Mouse (Mus musculus) midbrain, embryonic 14.5 days (tissue): ENCODE measurements around the gene Gpatch1. TPM values are rescaled to one million over a fixed set of nuclear protein-coding genes. Genes with fewer than 3 reads are reported as not detected.

Experiments used
- ATAC-seq: fragments of 200-750 bp; cut with Nextera tagmentation; 2 replicates; pipeline ENCODE4 v1.8.0; 2017; ENCODE audit warnings: moderate number of reproducible peaks, moderate library complexity; ENCODE audit not compliant: low FRiP score, low TSS enrichment
- DNase-seq: peaks from one replicate; pipeline ENCODE4 v3.0.0-alpha.2; 2015
- H3K27ac ChIP-seq: fragments of 300-500 bp; sonication (generic); replicated peaks from 2 replicates; pipeline ENCODE4 v1.5.1; 2014; ENCODE audit warnings: mild to moderate bottlenecking, low read depth, low read length, moderate library complexity
- H3K27me3 ChIP-seq: fragments of 300-500 bp; sonication (generic); 2 replicates; pipeline ENCODE4 v1.6.1; 2014; ENCODE audit warnings: low read length, control low read depth, mixed read lengths; ENCODE audit not compliant: control insufficient read depth, insufficient read depth
- H3K36me3 ChIP-seq: fragments of 300-500 bp; sonication (generic); 2 replicates; pipeline ENCODE4 v1.6.1; 2014; ENCODE audit warnings: low read length, control low read depth; ENCODE audit not compliant: control insufficient read depth, insufficient read depth
- H3K4me1 ChIP-seq: fragments of 300-500 bp; sonication (generic); 2 replicates; pipeline ENCODE4 v1.6.1; 2014; ENCODE audit warnings: mild to moderate bottlenecking, antibody characterized with exemption, low read length, control low read depth; ENCODE audit not compliant: control insufficient read depth, insufficient read depth
- H3K4me2 ChIP-seq: fragments of 300-500 bp; sonication (generic); 2 replicates; pipeline ENCODE4 v1.6.1; 2014; ENCODE audit warnings: mild to moderate bottlenecking, low read length, moderate library complexity
- H3K4me3 ChIP-seq: fragments of 300-500 bp; sonication (generic); replicated peaks from 2 replicates; pipeline ENCODE4 v1.5.1; 2014; ENCODE audit warnings: low read depth, low read length
- H3K9ac ChIP-seq: fragments of 300-500 bp; sonication (generic); replicated peaks from 2 replicates; pipeline ENCODE4 v1.6.1; 2014; ENCODE audit warnings: mild to moderate bottlenecking, low read length, moderate library complexity
- H3K9me3 ChIP-seq: fragments of 300-500 bp; sonication (generic); 2 replicates; pipeline ENCODE4 v1.6.1; 2016; ENCODE audit warnings: low read length, control low read depth, mixed read lengths; ENCODE audit not compliant: control insufficient read depth
- WGBS: fragments of 180-500 bp; shearing (Covaris S2); extraction: QIAGEN DNeasy Blood & Tissue Kit; methylation state at CpG from one replicate; pipeline ENCODE4 v1.1.7; 2014; 5-methylcytosine and 5-hydroxymethylcytosine counted together
- polyA plus RNA-seq: library from polyadenylated mRNA; unstranded; fragments of >200 nt; fragmentation: Nextera tagmentation; extraction: Ambion mirVana; gene quantifications from 2 replicates; pipeline ENCODE4 v1.2.1, GENCODE M21; 2014

Gene Gpatch1
- polyA plus RNA-seq, 1 experiment from 2014 or later, result 22.8 TPM

DNA sequence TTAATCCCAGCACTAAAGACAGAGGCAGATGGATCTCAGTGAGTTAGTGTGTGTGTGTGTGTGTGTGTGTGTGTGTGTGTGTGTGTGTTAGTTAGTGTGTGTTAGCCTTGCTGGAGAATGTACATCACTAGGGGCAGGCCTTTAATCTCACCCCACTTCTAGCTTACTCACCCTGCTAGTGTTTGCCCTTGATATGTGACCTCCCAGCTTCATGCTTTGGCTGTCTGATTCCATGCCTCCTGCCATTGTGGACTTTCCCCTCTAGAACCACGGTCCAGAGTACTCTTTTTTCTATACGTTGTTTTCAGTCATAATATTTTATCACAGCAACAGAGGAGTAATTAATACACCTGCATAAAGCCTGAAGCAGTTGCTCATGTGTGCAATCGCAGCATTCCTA lies 7.0 kb downstream of the Gpatch1 start:
- H3K27ac ChIP-seq, result no peak overlapping the region
- H3K4me1 ChIP-seq, result no peaks in the 10 kb centered on the region
- H3K9me3 ChIP-seq, result no peaks in the 10 kb centered on the region
- no peak overlapping the region for H3K9ac ChIP-seq
- ATAC-seq (no peak), DNase-seq (no peak)
- no peak overlapping the region for H3K4me2 ChIP-seq
- WGBS, result 96% methylated on average over 3 of the region's 3 CpGs
- H3K36me3 ChIP-seq, result peaks cover 42% of the 10 kb centered on the region
- H3K27me3 ChIP-seq, result no peaks in the 10 kb centered on the region
- no peak overlapping the region for H3K4me3 ChIP-seq

DNA sequence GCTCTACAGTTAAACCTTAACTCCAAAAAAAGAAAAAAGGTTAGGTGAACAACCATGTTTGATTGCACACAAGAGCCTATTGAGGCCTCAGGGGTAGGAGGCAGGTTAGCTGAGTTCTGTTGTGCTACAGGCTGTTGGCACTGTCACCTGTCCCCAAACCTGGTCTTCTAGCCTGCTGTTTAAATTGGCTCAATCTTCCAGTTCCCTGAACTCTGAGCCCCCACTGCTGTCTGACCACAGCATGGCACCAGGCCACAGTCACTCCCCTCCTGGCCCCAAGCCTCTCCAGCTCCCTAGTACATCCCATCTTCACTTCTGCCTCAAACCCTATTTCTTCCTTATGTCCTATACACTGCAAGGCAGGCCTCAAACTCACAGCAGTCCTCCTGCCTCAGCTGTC lies 17.4 kb downstream of the Gpatch1 start:
- Histone ChIP-seq H3K9ac (no peak overlapping the region), H3K9me3 (no peaks in the 10 kb centered on the region), H3K4me1 (no peaks in the 10 kb centered on the region), H3K36me3 (peaks cover 75% of the 10 kb centered on the region), H3K4me3 (no peak overlapping the region), H3K27ac (no peak overlapping the region), H3K4me2 (no peak overlapping the region), H3K27me3 (no peaks in the 10 kb centered on the region)
- DNase-seq (no peak), ATAC-seq (no peak)

DNA sequence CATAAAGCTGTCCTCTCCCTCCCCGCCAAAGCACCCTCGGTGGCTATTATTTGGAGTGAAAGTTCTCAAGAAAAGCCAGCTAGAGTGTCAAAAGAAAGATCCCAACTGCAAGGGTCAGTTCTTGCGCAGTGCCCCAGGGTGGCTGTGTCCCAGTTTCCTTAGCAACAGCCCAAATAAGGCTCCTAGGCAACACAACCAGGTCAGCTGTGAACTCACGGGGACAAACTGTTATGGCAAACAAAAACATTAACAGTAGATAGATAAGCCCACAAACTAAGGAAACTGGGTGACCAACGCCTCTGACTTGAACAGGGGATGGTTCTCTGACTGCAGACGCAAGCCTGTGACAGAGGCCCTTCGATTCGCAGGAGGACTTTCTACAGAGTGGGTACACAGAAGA lies 18.6 kb downstream of the Gpatch1 start:
- WGBS, result 71% methylated on average over 8 of the region's 8 CpGs
- ATAC-seq (no peak), DNase-seq (no peak)
- no peaks in the 10 kb centered on the region for H3K27me3 ChIP-seq
- no peak overlapping the region for H3K9ac ChIP-seq
- H3K4me1 ChIP-seq, result no peaks in the 10 kb centered on the region
- no peak overlapping the region for H3K4me2 ChIP-seq
- H3K27ac ChIP-seq, result no peak overlapping the region
- peaks cover 75% of the 10 kb centered on the region for H3K36me3 ChIP-seq
- H3K4me3 ChIP-seq, result no peak overlapping the region
- H3K9me3 ChIP-seq, result no peaks in the 10 kb centered on the region

DNA sequence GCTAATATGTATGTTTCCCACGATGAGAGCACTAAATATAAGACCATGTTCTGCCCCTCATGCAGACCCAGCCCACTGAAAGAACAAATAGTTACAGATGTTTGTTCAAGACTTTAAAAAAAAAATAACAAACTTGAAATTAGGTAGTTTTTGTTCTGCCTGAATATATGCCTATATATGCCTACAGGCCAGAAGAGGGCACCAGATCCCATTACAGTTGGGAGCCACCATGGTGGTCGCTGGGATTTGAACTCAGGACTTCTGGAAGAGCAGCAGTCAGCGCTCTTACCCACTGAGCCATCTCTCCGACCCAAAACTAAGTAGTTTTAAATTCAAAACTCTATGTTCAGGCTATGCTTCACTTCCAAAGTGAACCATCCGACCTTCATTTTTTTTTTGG lies 20.4 kb downstream of the Gpatch1 start:
- ATAC-seq (no peak), DNase-seq (no peak)
- Histone ChIP-seq H3K9ac (no peak overlapping the region), H3K9me3 (no peaks in the 10 kb centered on the region), H3K4me3 (no peak overlapping the region), H3K36me3 (peaks cover 81% of the 10 kb centered on the region), H3K27me3 (no peaks in the 10 kb centered on the region), H3K4me2 (no peak overlapping the region), H3K4me1 (no peaks in the 10 kb centered on the region), H3K27ac (no peak overlapping the region)
- WGBS, result 94% methylated on average over 5 of the region's 5 CpGs

DNA sequence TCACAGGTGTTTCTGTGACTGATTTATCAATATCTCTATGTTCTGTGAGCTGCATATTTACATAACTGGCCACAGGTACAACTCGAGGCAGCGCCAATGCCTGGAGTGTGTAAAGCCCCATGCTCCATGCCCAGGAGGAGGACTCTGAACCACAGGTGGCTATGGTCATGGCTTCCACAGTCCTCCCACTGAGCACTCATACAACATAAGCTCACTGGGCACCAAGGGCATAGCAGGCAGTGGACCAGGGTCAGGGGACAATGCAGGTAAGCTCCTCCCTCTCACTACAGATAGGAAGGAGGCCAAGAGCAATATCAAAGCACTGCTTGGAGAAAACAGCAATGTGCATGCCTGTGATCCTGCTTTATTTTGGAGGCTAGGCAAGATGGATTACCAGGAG lies 22.6 kb downstream of the Gpatch1 start:
- Histone ChIP-seq H3K27ac (no peak overlapping the region), H3K9me3 (no peaks in the 10 kb centered on the region), H3K4me1 (no peaks in the 10 kb centered on the region), H3K27me3 (no peaks in the 10 kb centered on the region), H3K9ac (no peak overlapping the region), H3K36me3 (peaks cover 82% of the 10 kb centered on the region), H3K4me2 (no peak overlapping the region), H3K4me3 (no peak overlapping the region)
- DNase-seq (no peak), ATAC-seq (no peak)
- 96% methylated on average over 2 of the region's 2 CpGs for WGBS

- DNase-seq (no peak), ATAC-seq (no peak)
- Histone ChIP-seq H3K4me3 (no peak overlapping the region), H3K36me3 (peaks cover 88% of the 10 kb centered on the region), H3K27me3 (no peaks in the 10 kb centered on the region), H3K27ac (no peak overlapping the region), H3K9me3 (no peaks in the 10 kb centered on the region), H3K4me1 (no peaks in the 10 kb centered on the region), H3K9ac (no peak overlapping the region), H3K4me2 (no peak overlapping the region)
- WGBS, result 90% methylated on average over 13 of the region's 13 CpGs
Measured at GRCm38 (mm10) chr7:35293464-35293863, 24.8 kb downstream of the Gpatch1 start.

- Histone ChIP-seq H3K27ac (no peak overlapping the region), H3K4me3 (no peak overlapping the region), H3K9me3 (peaks cover 30% of the 10 kb centered on the region), H3K4me1 (no peaks in the 10 kb centered on the region), H3K36me3 (peaks cover 78% of the 10 kb centered on the region), H3K27me3 (no peaks in the 10 kb centered on the region), H3K9ac (no peak overlapping the region), H3K4me2 (no peak overlapping the region)
- no peak for ATAC-seq
- 85% methylated on average over 3 of the region's 3 CpGs for WGBS
- no peak for DNase-seq
Measured at GRCm38 (mm10) chr7:35278933-35279332, 39.3 kb downstream of the Gpatch1 start.

GRCm38 (mm10) chr7:35277433-35277832 lies 40.8 kb downstream of the Gpatch1 start:
- H3K27me3 ChIP-seq, result no peaks in the 10 kb centered on the region
- H3K4me2 ChIP-seq, result no peak overlapping the region
- no peak overlapping the region for H3K9ac ChIP-seq
- H3K36me3 ChIP-seq, result peaks cover 65% of the 10 kb centered on the region
- H3K4me1 ChIP-seq, result no peaks in the 10 kb centered on the region
- peaks cover 30% of the 10 kb centered on the region for H3K9me3 ChIP-seq
- no peak overlapping the region for H3K4me3 ChIP-seq
- peak; percentile 50 for DNase-seq
- ATAC-seq, result no peak
- no peak overlapping the region; the same call in 1 of the 2 replicates for H3K27ac ChIP-seq
- WGBS, result 22% methylated on average over 4 of the region's 4 CpGs

DNA sequence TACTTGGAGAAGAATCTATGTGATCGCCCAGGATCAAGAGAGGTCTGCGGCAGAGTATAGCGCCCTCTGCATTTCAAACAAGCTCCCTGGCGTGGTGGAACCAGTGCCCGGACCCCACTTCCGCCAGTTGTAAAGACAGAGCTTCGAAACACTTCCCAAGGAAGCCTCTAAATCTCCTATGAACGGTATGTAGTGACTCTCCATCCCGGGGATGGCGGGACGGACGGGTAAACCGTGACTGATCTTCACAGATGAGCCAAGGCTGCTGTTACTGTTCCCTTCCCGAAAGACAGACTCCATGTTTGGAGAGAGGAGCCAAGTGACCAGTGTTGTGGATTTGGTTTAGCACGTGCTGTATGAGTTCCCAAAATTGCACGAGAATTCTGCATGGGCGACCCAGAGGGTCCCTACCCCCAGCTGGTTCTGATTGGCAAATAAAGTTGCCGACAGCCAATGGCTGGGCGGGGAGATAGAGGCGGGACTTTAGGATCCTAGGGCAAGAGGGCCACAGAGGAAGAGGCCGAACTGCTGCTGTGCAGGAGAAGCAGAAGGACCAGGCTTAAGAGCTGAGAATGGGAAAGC lies 48.7 kb downstream of the Gpatch1 start:
- WGBS, result 5% methylated on average over 21 of the region's 21 CpGs
- Histone ChIP-seq H3K27ac (no peak overlapping the region), H3K27me3 (no peaks in the 10 kb centered on the region), H3K36me3 (0 out of 2 replicates have a peak, but pooled peaks cover 3% of the 10 kb centered on the region), H3K9ac (peak overlapping the region; percentile 25; the same call in 1 of the 2 replicates), H3K4me3 (peak overlapping the region; percentile 27), H3K9me3 (peaks cover 4% of the 10 kb centered on the region; the same call in 1 of the 2 replicates), H3K4me1 (no peaks in the 10 kb centered on the region), H3K4me2 (peak overlapping the region; percentile 65)
- peak; percentile 66 for DNase-seq
- no peak for ATAC-seq
